Mouse (Mus musculus): ENCODE measurements around the gene Trappc4.
"Not testable (repeated sequence)": the region's sequence is repeated elsewhere in the genome, so short reads cannot be mapped to it uniquely, and the experiment has no call there.

Trappc4 gene

GRCm38 (mm10) chr9:44407752-44408097, 325 bp upstream of the Trappc4 start:
- DNase-seq: no peak

- DNase-seq: no peak
Measured at GRCm38 (mm10) chr9:44405011-44405410, 2.4 kb downstream of the Trappc4 start.

- DNase-seq: no peak
Measured at GRCm38 (mm10) chr9:44401081-44401480, 6.3 kb downstream of the Trappc4 start.

GRCm38 (mm10) chr9:44399795-44400114, 7.6 kb downstream of the Trappc4 start:
- peak; percentile 54 to 60 for DNase-seq

- DNase-seq: no peak
Measured at GRCm38 (mm10) chr9:44399114-44399794, 8.1 kb downstream of the Trappc4 start.

GRCm38 (mm10) chr9:44398551-44398950, 8.8 kb downstream of the Trappc4 start:
- no peak for DNase-seq

- DNase-seq: no peak
Measured at GRCm38 (mm10) chr9:44398087-44398486, 9.3 kb downstream of the Trappc4 start.

GRCm38 (mm10) chr9:44396684-44397411, 10.6 kb downstream of the Trappc4 start, which contains the start of gene Slc37a4:
Gene Slc37a4, plus strand, starts transcription at chr9:44396852.
- DNase-seq: peak; percentile 96 to 99

GRCm38 (mm10) chr9:44391466-44391865, 15.9 kb downstream of the Trappc4 start:
- DNase-seq: peak; percentile 89 to 90

GRCm38 (mm10) chr9:44389273-44389672, 18.1 kb downstream of the Trappc4 start:
- DNase-seq: peak; percentile 76 to 78

GRCm38 (mm10) chr9:44387221-44387620, 20.2 kb downstream of the Trappc4 start:
- no peak for DNase-seq

- no peak for DNase-seq
Measured at GRCm38 (mm10) chr9:44384596-44384995, 22.8 kb downstream of the Trappc4 start.

- DNase-seq: peak; percentile 53 to 54
Measured at GRCm38 (mm10) chr9:44379862-44380261, 27.5 kb downstream of the Trappc4 start.

- peak; percentile 100 for DNase-seq
Measured at GRCm38 (mm10) chr9:44379054-44379834, 28.2 kb downstream of the Trappc4 start, which contains the start of gene Hyou1. Gene Hyou1, plus strand, starts transcription at chr9:44379490.

GRCm38 (mm10) chr9:44378153-44378730, 29.2 kb downstream of the Trappc4 start:
- DNase-seq: no peak

- not testable (repeated sequence) for DNase-seq
Measured at GRCm38 (mm10) chr9:44377335-44377734, 30.1 kb downstream of the Trappc4 start.

- DNase-seq: no peak
Measured at GRCm38 (mm10) chr9:44376141-44376540, 31.3 kb downstream of the Trappc4 start.

- no peak for DNase-seq
Measured at GRCm38 (mm10) chr9:44373386-44373785, 34.0 kb downstream of the Trappc4 start.

- DNase-seq: peak; percentile 26 to 33
Measured at GRCm38 (mm10) chr9:44364480-44364879, 42.9 kb downstream of the Trappc4 start.

GRCm38 (mm10) chr9:44361931-44362330, 45.5 kb downstream of the Trappc4 start:
- DNase-seq: not testable (repeated sequence)

GRCm38 (mm10) chr9:44361190-44361917, 46.0 kb downstream of the Trappc4 start, which contains the start of gene Vps11:
Gene Vps11, minus strand, starts transcription at chr9:44361670.
- DNase-seq: peak; percentile 98

GRCm38 (mm10) chr9:44357207-44357606, 50.2 kb downstream of the Trappc4 start:
- DNase-seq: peak; percentile 53 to 61
